Mouse (Mus musculus): ENCODE results near the gene Clvs2. TPM values are rescaled to one million over a fixed set of nuclear protein-coding genes. Genes with fewer than 3 reads are reported as not detected.
A peak's percentile ranks its signal among the peaks of the same experiment; 100 is the strongest.

Gene Clvs2
- polyA plus RNA-seq, 1 experiment from 2014 or later: 0.33 TPM

- no peak overlapping the region for H3K4me2 ChIP-seq (replicated peaks; ENCODE audit: low read depth)
- 91% methylated on average over 16 of the region's 16 CpGs for WGBS
- DNase-seq (ENCODE audit: low spot score) (no peak), ATAC-seq (ENCODE audit: low FRiP score, low TSS enrichment) (no peak)
- H3K27me3 ChIP-seq (ENCODE audit: control insufficient read depth, insufficient read depth, low read length): no peaks in the 10 kb centered on the region
- H3K4me3 ChIP-seq (ENCODE audit: low read depth, low read length): no peak overlapping the region
- no peaks in the 10 kb centered on the region for H3K36me3 ChIP-seq (ENCODE audit: control insufficient read depth, insufficient read depth, low read length)
- H3K9ac ChIP-seq (ENCODE audit: low read length): no peak overlapping the region
- H3K4me1 ChIP-seq (replicated peaks; ENCODE audit: control insufficient read depth, insufficient read depth): no peaks in the 10 kb centered on the region
- no peaks in the 10 kb centered on the region for H3K9me3 ChIP-seq (ENCODE audit: control insufficient read depth, low read length)
- no peak overlapping the region for H3K27ac ChIP-seq (replicated peaks)
- no peak for TF ChIP-seq CTCF (IDR thresholded peaks at IDR 0.05; ENCODE audit: low read depth)
- TF ChIP-seq EP300 (optimal IDR thresholded peaks at IDR 0.05): no peak
Measured at GRCm38 (mm10) chr10:33592732-33593131, 31.8 kb downstream of the Clvs2 start.

GRCm38 (mm10) chr10:33588800-33589199, 35.8 kb downstream of the Clvs2 start:
- no peak for ATAC-seq (ENCODE audit: low FRiP score, low TSS enrichment)

DNA sequence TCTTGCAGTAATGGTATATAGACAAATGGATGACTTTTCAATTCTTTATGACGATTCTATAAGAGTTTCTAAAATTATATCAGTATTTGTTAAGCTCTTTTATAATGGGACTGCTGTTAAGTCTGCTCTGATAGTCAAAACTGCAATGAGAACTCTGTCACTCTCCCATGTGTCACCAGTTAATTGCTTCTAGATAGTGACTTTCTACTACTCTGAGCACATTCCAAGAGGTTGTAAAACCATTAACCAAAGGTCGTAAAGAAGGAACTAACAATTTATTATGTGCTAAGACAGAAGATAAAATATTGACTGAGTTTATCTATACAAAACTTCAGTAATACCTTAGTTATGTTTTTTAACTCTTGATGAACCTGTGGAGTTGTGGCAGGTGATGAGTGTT, 37.5 kb downstream of the Clvs2 start:
- Histone ChIP-seq H3K4me1 (replicated peaks; ENCODE audit: control insufficient read depth, insufficient read depth) (no peaks in the 10 kb centered on the region), H3K4me3 (ENCODE audit: low read depth, low read length) (no peak overlapping the region), H3K4me2 (replicated peaks; ENCODE audit: low read depth) (no peak overlapping the region), H3K9ac (ENCODE audit: low read length) (no peak overlapping the region), H3K27me3 (ENCODE audit: control insufficient read depth, insufficient read depth, low read length) (no peaks in the 10 kb centered on the region), H3K27ac (replicated peaks) (no peak overlapping the region), H3K36me3 (ENCODE audit: control insufficient read depth, insufficient read depth, low read length) (no peaks in the 10 kb centered on the region), H3K9me3 (ENCODE audit: control insufficient read depth, low read length) (no peaks in the 10 kb centered on the region)
- 43% methylated on average over 2 of the region's 2 CpGs for WGBS
- TF ChIP-seq CTCF (IDR thresholded peaks at IDR 0.05; ENCODE audit: low read depth): no peak
- TF ChIP-seq EP300 (optimal IDR thresholded peaks at IDR 0.05): no peak
- DNase-seq (ENCODE audit: low spot score) (no peak), ATAC-seq (ENCODE audit: low FRiP score, low TSS enrichment) (no peak)

More at GRCm38 (mm10) chr10:33588800-33589199, 35.8 kb downstream of the Clvs2 start:
- Histone ChIP-seq H3K9me3 (ENCODE audit: control insufficient read depth, low read length) (no peaks in the 10 kb centered on the region), H3K4me3 (ENCODE audit: low read depth, low read length) (no peak overlapping the region), H3K4me2 (replicated peaks; ENCODE audit: low read depth) (no peak overlapping the region), H3K9ac (ENCODE audit: low read length) (no peak overlapping the region), H3K4me1 (replicated peaks; ENCODE audit: control insufficient read depth, insufficient read depth) (no peaks in the 10 kb centered on the region), H3K36me3 (ENCODE audit: control insufficient read depth, insufficient read depth, low read length) (no peaks in the 10 kb centered on the region), H3K27ac (replicated peaks) (no peak overlapping the region), H3K27me3 (ENCODE audit: control insufficient read depth, insufficient read depth, low read length) (no peaks in the 10 kb centered on the region)
- 79% methylated on average over 2 of the region's 2 CpGs for WGBS
- DNase-seq (ENCODE audit: low spot score): no peak
- no peak for TF ChIP-seq CTCF (IDR thresholded peaks at IDR 0.05; ENCODE audit: low read depth)
- TF ChIP-seq EP300 (optimal IDR thresholded peaks at IDR 0.05): no peak

- DNase-seq (ENCODE audit: low spot score): no peak
- 19% methylated on average over 3 of the region's 3 CpGs for WGBS
- ATAC-seq (ENCODE audit: low FRiP score, low TSS enrichment): peak; percentile 35; the same call in 1 of the 2 replicates
Measured at GRCm38 (mm10) chr10:33558081-33558480, 66.5 kb downstream of the Clvs2 start.

GRCm38 (mm10) chr10:33540331-33540730, 84.2 kb downstream of the Clvs2 start:
- Histone ChIP-seq H3K9me3 (ENCODE audit: control insufficient read depth, low read length) (no peaks in the 10 kb centered on the region), H3K27ac (replicated peaks) (no peak overlapping the region), H3K4me3 (ENCODE audit: low read depth, low read length) (no peak overlapping the region), H3K9ac (ENCODE audit: low read length) (no peak overlapping the region), H3K27me3 (ENCODE audit: control insufficient read depth, insufficient read depth, low read length) (no peaks in the 10 kb centered on the region), H3K4me2 (replicated peaks; ENCODE audit: low read depth) (no peak overlapping the region), H3K36me3 (ENCODE audit: control insufficient read depth, insufficient read depth, low read length) (no peaks in the 10 kb centered on the region), H3K4me1 (replicated peaks; ENCODE audit: control insufficient read depth, insufficient read depth) (no peaks in the 10 kb centered on the region)
- 83% methylated on average over 4 of the region's 4 CpGs for WGBS
- TF ChIP-seq CTCF (IDR thresholded peaks at IDR 0.05; ENCODE audit: low read depth): no peak
- ATAC-seq (ENCODE audit: low FRiP score, low TSS enrichment): no peak
- DNase-seq (ENCODE audit: low spot score): no peak

More at GRCm38 (mm10) chr10:33558081-33558480, 66.5 kb downstream of the Clvs2 start:
- no peak overlapping the region for H3K9ac ChIP-seq (ENCODE audit: low read length)
- TF ChIP-seq CTCF (IDR thresholded peaks at IDR 0.05; ENCODE audit: low read depth) (no peak), EP300 (optimal IDR thresholded peaks at IDR 0.05) (no peak)
- H3K36me3 ChIP-seq (ENCODE audit: control insufficient read depth, insufficient read depth, low read length): no peaks in the 10 kb centered on the region
- no peak overlapping the region for H3K4me2 ChIP-seq (replicated peaks; ENCODE audit: low read depth)
- no peaks in the 10 kb centered on the region for H3K9me3 ChIP-seq (ENCODE audit: control insufficient read depth, low read length)
- no peaks in the 10 kb centered on the region for H3K27me3 ChIP-seq (ENCODE audit: control insufficient read depth, insufficient read depth, low read length)
- no peak overlapping the region for H3K4me3 ChIP-seq (ENCODE audit: low read depth, low read length)
- H3K27ac ChIP-seq (replicated peaks): no peak overlapping the region
- H3K4me1 ChIP-seq (replicated peaks; ENCODE audit: control insufficient read depth, insufficient read depth): no peaks in the 10 kb centered on the region

Other genes starting within 250 kb of the Clvs2 start
- not detected in 2 replicates for gene Sult3a2, start 161.9 kb upstream of the Clvs2 start, polyA plus RNA-seq (2015; fragmentation: Nextera tagmentation; extraction: Ambion mirVana)
- gene Sult3a1, start 233.0 kb upstream of the Clvs2 start, polyA plus RNA-seq (2015; fragmentation: Nextera tagmentation; extraction: Ambion mirVana): not detected in 2 replicates